Mouse (Mus musculus): Measurements from ENCODE around the gene Itpkb. TPM values are rescaled to one million over a fixed set of nuclear protein-coding genes. Genes with fewer than 3 reads are reported as not detected.
"Not testable (repeated sequence)": the region's sequence is repeated elsewhere in the genome, so short reads cannot be mapped to it uniquely, and the experiment has no call there.

The Itpkb gene
- total RNA-seq, 1 experiment from 2014 or later, result 15.9 TPM

DNA sequence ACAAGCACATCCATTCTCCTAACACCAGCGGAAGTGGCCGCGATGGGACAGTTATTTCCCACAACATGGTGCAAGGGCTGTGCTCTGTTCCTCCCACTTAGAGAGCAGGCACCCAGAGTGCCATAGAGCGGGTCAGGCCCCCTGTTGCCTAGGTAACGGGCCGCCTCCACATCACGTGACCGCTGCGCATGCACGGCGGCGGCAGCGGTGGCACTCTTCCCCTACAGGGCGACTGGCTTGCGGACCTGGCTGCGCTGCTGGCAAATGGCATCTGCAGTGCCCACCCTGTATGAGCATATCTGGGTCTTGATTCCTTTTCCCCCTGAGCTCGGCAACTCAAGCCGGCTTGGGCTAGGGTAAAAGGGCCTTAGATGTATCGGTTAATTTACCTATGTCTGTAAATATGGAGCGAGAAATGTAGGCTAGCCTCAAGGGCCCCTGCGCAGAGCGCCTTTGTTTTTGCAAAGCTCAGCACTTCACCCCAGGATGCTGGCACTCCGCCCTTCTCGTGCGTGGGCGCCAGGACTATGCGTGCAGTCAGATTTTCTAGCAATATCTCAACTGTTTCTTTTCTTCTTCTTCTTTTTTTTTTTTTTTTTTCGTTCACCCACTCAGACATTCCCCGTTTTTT is 35.0 kb downstream of the Itpkb start:
- peak; percentile 80 for ATAC-seq (replicated peaks; ENCODE audit: low read depth, poor library complexity, severe bottlenecking)

DNA sequence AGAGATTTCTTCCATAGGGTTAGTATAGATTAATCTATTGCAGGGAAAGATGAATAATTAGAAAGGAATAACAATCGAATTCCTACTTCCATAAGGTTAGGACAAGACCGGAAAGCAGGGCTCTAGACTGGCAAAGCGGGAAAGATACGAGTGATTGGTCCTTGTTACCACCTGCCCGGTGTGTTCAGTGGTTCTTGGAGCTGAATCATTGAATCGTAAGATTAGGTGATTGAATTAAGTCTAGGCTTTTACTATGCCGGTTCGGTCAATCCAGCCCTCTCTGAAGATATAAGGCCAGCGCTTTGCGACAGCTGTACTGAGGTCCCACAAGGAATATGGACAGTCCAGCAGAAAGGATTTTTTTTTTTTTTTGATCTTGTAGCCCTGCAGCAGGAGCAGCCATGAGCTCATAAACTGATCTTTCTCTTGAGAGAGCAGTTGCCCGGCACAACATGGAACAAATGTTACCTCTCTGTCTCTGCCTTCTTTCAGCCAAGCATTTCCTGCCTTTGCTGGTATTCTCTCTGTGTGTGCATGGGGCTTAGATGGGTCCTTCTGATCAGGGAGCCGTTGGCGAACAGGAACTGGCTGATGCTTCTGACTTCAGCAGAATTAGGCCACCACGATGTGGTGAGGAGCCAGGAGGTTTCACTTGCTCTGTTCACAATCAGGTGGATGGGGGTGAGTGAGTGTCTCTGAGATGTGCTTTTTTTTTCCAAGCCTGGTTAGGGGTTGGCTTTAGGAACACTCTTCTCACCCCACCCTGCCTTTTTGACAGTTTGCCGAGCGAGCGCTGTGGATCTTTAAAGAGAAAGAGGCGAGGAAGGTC is 35.9 kb downstream of the Itpkb start:
- peak; percentile 48 for ATAC-seq (replicated peaks; ENCODE audit: low read depth, poor library complexity, severe bottlenecking)

DNA sequence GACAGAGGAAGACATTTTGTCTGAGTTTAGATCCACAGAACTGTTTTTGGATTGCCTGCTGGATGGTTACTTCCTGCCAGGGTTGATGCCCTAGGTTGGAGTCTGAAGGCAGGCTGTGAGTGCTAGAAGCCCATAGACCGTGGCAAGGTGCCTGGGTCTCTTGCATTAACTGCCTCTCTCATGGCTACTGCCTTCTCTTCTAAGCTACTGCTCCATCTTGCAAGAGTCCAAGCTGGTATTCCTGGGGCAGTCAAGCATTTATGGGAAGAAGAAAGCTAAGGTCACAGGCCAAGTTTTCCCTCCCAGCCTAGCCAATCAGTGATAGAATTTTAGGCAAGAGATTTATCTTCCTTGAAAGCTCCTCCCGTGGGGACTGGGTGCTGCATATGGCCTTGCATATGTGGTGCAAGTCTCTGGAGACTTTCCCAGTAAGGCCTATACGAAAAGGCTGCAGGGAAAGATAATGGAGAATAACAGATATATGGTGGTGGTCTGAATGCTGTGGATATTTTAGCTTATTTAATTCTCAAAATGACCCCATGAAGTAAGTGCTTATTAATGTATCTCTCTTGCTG is 36.8 kb downstream of the Itpkb start:
- ATAC-seq (replicated peaks; ENCODE audit: low read depth, poor library complexity, severe bottlenecking), result no peak

DNA sequence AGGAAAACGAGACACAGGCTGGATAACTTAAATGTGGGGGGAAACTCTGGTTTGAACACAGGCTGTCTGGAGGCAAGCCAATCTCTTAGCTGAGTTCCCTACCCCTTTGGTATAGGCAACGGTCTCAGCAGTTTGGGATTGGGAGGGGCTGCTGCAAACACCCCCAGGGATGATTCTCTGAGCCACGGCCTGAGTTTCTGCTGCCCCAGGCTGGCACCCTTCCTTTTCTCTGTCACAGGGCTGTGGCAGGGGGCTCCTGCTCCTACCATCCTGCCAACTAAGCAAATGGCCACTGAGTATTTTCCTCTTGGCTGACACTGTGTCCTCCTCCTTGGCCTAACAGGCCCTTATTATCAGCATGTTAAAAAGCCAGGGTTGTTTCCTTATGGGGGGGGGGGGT is 37.3 kb downstream of the Itpkb start:
- no peak for ATAC-seq (replicated peaks; ENCODE audit: low read depth, poor library complexity, severe bottlenecking)

DNA sequence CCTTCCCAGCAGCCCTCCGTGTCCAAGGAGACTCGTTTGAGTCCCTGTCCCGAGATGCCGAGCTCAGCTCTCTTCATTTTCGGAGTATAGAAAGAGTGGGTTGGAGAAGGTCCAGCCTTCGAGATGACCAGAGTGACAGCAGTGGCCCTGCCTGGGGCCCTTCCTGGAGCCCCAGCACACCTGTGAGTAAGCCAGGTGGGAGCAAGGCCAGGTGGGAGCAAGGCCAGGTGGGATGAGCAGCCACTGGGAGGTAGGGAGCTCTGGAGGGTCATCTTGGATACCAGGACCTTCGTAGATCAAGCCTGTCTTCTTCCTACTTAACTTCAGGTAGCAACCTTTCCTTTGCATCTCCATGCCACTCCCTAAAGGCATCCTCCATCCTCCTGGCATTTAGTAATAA is 37.8 kb downstream of the Itpkb start:
- no peak for ATAC-seq (replicated peaks; ENCODE audit: low read depth, poor library complexity, severe bottlenecking)

DNA sequence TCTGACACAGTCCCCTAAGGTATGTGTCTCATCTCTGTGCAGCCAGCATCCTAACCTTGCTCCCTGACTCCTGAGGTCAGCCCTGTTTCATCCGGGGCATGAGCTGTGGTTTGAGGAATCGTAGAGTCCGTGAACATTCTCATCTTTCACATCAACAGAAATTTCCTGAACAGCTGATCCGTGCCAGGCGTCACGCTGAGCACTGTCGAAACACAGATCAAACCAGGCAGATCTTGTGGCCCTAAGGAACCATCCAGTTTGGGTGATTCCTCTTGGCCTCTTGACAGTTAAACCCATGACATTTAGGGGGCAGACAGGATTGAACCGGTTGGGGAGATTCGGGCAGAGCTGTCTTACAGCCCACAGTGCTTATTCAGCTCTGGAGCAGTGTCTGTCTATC is 38.4 kb downstream of the Itpkb start:
- ATAC-seq (replicated peaks; ENCODE audit: low read depth, poor library complexity, severe bottlenecking), result no peak

DNA sequence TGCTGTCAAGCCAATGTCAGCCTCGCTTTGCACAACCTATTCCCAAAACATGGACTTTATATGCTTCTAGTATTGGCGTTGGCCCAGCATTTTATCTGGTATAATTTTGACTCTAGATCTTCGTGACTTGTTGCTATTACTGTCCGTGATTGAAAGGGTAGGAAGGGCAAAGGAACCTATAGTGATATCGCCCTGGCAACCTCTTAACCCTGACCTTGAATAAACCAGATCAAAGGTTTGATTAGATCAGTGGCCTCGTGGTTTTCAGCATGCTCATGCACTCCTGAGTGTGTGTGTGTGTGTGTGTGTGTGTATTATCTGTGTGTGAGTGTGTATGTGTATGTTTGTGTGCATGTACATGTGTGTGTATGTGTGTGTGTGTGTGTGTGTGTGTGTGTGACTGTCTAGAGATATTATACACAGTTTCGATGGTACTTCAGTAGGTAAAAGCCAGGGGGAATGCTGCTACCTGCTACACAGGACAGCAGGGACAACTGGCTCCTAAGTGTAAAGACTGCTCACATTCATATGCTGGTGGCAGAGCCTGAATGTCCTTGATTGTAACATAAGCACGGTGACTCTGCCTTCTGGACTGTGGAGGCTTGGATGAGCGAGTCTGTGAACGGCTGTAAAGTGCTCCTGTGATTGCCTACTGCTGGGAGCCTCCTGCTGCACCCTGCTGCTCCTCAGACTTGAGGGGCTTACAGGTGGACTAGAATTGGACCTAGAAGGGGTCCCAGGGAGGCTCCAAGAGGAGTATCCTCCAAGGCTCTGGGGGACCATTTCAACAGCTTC is 40.8 kb downstream of the Itpkb start:
- no peak for ATAC-seq (replicated peaks; ENCODE audit: low read depth, poor library complexity, severe bottlenecking)

DNA sequence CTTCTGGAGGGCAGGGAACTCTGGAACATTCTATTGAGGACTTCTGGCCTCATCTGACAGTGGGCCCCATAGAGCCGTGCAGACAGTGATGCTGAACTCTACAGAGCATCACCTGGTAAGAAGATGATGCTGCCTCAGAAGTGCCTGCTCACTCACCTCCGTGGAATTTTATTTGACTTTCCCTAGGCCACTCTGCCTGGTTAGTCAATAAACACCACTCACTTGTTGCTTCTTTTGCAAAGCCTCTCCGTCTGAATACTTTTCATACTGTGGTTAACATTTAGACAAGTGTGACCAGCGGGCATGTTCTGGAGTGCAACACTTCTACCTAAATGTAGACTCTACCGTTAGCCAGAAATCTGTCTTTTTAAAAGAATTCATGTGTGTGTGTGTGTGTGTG is 42.0 kb downstream of the Itpkb start:
- not testable (repeated sequence) for ATAC-seq (replicated peaks; ENCODE audit: low read depth, poor library complexity, severe bottlenecking)

DNA sequence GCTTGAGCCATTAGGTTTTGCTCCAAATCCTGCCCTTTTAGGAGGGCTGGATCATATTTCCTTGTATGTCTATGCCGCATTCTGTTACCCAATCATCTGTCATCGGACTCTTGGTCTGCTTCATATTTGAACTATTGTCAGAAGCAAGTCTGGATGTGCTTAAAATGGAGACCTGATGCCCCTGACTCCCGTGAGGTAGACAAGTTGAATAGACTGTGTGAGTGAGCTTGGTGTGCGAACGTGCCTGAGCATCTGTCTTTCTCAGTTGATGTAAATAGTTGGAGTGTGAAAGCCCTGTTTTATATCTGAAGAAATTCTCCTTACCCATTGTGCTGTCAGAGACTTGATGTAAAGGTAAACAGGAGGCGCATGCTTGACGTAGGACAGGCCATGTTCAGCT is 46.3 kb downstream of the Itpkb start:
- no peak for ATAC-seq (replicated peaks; ENCODE audit: low read depth, poor library complexity, severe bottlenecking)

DNA sequence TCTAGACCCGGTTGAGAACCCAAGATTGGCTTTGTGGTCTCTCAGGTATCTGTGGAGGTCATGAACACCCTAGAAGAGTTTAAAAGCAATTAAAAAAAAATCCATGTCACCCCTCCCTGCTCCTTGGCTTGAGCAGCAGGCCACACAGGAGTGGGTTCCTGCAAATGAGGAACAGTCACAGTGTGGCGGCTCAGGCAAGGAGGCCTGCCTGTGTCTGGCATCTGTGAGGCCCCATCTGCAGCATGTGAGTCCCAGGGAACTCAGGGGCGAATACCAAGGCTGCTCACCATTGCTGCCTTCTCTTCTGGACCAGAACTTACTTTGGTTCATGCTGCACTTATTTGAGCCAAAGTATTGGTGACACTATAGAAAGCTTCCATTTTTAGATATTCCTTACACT is 49.3 kb downstream of the Itpkb start:
- peak; percentile 84 for ATAC-seq (replicated peaks; ENCODE audit: low read depth, poor library complexity, severe bottlenecking)

DNA sequence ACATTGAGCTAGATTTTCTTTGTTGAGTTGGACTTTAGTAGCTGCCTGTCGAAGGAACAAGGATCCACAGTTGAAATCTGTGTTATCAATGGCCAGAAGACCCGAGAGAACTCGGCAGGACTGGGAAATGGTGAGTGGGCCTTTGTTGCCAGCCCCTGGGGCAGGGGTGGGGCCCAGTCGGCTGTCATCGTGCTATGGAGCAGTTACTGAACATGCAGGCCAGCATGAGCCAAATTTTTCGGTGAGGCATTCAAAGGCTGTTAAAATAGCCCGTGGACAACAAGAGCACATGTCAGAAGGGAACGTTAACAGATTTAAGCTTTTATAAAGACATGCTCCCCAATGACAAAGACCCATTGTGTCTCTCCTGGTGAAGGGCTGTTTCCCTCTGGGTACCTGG is 52.1 kb downstream of the Itpkb start:
- no peak for ATAC-seq (replicated peaks; ENCODE audit: low read depth, poor library complexity, severe bottlenecking)

DNA sequence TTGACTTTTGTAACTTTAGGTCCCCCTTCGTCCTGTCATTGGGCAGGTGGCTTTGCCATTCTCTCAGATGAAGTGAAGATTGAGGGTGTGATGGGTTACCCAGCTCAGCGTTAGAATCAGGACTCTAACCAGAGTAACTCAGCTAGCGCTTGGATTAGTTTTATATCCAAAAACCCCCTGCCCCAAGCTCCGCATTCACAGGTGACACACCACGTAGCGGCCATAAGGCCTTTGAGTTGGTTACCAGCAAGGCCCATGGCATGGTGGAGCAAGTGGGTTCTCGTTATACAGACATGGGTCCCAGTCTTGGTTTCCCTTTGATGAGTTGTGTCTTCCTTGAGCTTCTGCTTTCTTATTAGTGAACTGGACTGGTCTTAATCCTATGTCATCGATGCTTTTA is 53.6 kb downstream of the Itpkb start:
- no peak for ATAC-seq (replicated peaks; ENCODE audit: low read depth, poor library complexity, severe bottlenecking)

DNA sequence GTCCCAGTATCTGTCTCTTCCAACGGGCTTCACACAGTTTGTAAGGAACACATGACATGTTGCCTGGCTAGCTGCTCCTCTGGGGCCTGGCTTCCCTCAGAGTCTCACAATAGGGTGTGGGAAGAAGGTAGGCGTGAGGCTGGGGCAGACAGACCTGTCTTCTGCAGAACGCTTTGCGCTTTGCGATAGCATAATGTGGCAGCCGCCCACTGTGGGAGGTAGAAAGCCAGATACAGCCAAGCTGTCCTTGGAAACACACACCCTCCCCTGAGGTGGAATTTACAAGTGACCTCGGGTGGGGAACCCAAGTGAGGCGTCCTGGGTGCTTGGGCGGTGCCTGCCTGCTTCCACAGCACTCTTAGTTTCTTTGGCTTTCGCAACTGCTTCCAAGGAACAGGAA is 54.2 kb downstream of the Itpkb start:
- ATAC-seq (replicated peaks; ENCODE audit: low read depth, poor library complexity, severe bottlenecking), result no peak

DNA sequence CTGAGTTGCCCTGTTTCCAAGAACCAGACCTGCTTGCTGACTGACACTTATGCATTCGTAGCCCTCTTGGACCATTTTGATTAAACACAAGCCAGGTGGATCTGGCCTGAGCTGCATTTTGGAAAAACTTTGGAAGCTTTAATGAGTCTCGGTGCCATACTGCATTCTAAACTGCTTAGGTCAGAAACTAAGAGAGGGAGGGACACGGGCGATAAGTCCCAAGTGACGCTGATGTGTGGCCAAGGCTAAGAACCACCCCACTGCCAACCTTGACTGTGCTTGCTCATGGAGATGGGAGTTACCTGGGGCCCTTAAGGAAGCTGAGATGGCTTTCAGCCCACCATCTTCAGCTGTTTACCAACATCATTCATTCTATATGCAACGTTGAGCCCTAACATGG is 55.0 kb downstream of the Itpkb start:
- ATAC-seq (replicated peaks; ENCODE audit: low read depth, poor library complexity, severe bottlenecking), result no peak

DNA sequence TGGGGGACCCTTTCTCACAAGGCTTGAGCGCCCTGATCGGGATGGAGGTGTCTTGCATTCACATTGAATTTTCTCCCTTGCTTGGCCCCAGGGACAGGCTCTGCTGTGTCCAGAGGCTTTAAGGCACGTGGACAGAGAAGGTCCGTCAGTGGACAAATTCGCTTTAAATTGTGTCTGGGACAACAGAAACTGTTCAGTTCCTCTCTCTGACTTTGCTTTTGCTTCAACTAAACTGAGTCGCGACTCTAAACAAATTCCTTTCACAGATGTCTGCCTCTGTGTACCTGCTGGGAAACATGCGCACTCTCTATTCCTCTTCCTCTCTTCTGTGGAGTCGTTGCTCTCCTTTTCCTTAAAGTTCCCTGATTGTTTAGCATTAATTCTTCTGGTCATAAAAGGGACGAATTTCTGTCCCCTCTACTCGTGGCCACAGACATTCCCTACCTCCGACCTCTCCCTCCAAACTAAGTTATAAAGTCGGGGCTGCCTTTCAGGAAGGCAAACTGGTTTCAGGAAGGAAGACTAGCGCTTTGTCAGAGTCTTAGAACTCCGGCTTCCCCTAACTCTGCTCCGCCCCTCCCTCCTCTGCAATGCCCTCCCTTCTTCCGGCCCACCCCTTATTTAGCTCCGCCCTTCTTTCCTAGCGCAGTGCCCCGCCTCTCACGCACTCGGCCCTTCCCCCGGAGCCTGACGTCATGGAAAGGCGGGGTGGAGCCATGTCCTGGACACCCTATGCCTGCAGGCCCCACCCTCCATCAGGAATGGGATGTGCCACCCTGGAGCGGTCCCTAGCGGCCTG is 56.9 kb downstream of the Itpkb start:
- ATAC-seq (replicated peaks; ENCODE audit: low read depth, poor library complexity, severe bottlenecking), result peak; percentile 95

DNA sequence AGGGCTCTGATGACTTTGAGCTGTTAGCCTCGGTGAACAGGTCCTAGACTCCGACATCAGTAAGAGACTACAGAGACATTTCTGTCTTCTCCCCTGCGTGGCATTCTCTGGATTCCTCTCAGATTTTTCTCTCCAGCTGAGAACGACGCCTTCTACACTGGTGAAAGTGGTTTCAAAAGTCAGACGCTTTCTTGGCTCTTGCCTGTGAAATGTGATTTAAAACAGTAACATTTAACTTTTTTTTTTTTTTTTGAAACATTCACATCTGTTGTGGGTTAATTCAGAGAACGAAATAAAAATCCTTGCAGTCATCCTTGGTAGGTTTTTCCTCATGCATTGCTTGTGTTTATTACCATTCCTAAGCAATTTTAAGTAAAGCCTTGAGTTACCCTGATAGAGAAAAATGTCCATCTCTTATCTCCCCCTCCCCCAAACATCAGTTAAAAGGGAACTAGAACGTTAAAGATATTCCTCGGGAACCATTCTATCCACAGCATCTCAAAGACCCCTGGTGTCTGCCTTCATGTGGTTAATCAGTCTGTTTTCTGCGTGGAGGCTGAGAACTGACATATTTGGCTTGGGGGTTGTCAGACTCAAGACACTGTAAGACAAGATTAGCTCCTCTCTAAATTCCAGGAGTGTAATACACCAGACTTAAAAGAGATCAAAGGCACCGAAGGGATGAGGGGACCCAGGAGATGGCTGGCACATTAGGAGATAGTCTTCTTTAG is 57.6 kb downstream of the Itpkb start:
- ATAC-seq (replicated peaks; ENCODE audit: low read depth, poor library complexity, severe bottlenecking), result no peak

DNA sequence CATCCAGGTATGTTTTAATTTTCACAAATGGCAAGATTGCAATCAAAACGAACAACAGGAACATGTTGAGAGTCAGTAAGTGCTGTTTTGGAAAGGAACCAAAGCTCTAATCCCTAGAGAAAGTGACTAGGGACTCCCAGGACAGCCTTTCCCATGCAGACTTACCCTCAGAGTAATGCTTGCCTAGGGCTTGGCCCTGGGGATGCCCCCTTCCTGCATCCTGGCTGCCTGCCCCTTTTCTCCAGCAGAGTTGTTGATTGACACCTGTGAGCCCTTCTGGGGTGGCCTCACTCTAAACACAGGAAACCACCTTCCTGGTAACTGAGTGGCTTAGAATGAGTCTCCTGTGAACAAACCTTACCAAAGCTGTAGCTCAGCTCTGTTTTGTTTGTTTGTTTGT is 58.2 kb downstream of the Itpkb start:
- ATAC-seq (replicated peaks; ENCODE audit: low read depth, poor library complexity, severe bottlenecking), result no peak

DNA sequence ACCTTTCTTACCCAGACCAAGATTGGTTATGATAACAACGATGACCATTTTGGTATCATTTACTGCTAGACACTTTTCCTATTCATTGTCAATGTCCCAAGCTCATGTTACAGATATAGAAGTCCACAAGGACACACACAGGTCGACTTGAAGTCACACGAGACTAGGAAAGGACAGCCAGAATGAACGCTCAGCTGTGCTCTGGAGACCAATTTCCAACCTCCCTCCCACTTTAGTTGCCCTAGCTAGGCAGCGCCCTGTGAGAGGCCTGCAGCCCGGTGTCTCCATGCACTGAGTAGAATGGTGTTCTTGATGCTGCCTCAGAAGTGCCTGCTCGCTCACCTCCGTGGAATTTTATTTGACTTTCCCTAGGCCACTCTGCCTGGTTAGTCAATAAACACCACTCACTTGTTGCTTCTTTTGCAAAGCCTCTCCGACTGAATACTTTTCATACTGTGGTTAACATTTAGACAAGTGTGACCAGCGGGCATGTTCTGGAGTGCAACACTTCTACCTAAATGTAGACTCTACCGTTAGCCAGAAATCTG is 59.0 kb downstream of the Itpkb start:
- ATAC-seq (replicated peaks; ENCODE audit: low read depth, poor library complexity, severe bottlenecking), result not testable (repeated sequence)

DNA sequence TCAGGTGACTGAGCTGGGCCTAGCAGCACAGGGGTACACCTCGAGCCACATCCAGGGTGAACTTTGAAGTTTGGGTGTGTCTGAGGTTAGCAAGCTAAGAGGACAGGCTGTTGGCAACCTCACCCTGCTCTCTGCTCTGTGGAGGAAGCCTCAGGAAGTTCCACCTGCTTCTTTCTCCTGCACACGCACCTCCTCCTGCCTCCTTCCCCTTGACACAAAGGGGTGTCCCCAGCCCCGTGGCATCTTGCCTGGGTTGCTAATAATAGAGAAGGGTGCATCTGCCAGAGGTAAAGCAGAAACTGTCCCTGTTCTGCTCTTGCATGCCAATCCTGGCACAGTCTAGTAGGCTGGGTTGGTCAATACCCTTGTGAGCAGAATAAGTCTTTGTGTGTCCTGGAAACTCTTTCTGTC is 60.0 kb downstream of the Itpkb start:
- ATAC-seq (replicated peaks; ENCODE audit: low read depth, poor library complexity, severe bottlenecking), result no peak
